Comparison of ENCODE assay signal across 17 mouse cellular contexts in the genomic region with DNA sequence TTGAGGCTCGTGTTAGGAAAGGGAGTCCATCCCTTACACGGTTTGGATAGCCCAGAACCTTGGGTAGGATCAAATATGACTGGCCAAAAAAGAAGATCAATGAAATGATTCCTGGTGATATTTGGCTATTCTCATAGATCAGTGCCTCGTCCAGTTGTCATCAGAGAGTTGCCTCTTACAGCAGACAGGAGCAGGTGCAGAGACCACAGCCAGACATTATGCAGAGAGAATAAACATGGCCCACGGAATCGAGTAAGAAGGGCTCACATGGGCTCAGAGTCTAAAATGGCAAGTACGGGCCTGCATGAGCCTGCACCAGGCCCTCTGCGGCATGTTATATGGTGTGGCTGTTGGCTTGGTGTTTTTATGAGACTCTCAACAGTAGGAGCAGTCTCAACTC.
"Had no signal": no experiment of that assay in that cellular context is flagged by ENCODE, and none has a peak within 500 bp of the region (broad histone marks: within the 10 kb centered on the region; RNA-seq: fewer than 3 reads in every experiment).

No protein-coding gene starts in this region.

- H3K27ac ChIP-seq: neural tube, embryonic 12.5 days; neural tube, embryonic 13.5 days; neural tube, embryonic 15.5 days; stomach, embryonic 15.5 days; stomach, postnatal 0 days had no signal

- H3K4me2 ChIP-seq: neural tube, embryonic 12.5 days; neural tube, embryonic 13.5 days; neural tube, embryonic 15.5 days; stomach, embryonic 15.5 days had no signal

- DNase-seq: retina, postnatal 1 day; right cerebral cortex, adult 18-20 months; right cerebral cortex, postnatal 14 days; right cerebral cortex, postnatal 25 days; right cerebral cortex, postnatal 4 days; spleen, adult 18-20 months; thymus, adult 18-20 months; thymus, adult 2 months; thymus, postnatal 14 days; thymus, postnatal 25 days; thymus, postnatal 36 days; thymus, postnatal 4 days had no signal

- H3K4me1 ChIP-seq: neural tube, embryonic 12.5 days; neural tube, embryonic 13.5 days; neural tube, embryonic 15.5 days; stomach, embryonic 15.5 days had no signal

- H3K9ac ChIP-seq: neural tube, embryonic 12.5 days; neural tube, embryonic 13.5 days; neural tube, embryonic 15.5 days; stomach, embryonic 15.5 days had no signal

- H3K4me3 ChIP-seq: neural tube, embryonic 12.5 days; neural tube, embryonic 13.5 days; neural tube, embryonic 15.5 days; stomach, embryonic 15.5 days had no signal

- H3K36me3 ChIP-seq: neural tube, embryonic 12.5 days; neural tube, embryonic 13.5 days; neural tube, embryonic 15.5 days; stomach, embryonic 15.5 days had no signal

- H3K27me3 ChIP-seq: neural tube, embryonic 12.5 days; neural tube, embryonic 13.5 days; neural tube, embryonic 15.5 days; stomach, embryonic 15.5 days had no signal

- H3K9me3 ChIP-seq: neural tube, embryonic 12.5 days; neural tube, embryonic 13.5 days; neural tube, embryonic 15.5 days; stomach, embryonic 15.5 days had no signal
